Mouse (Mus musculus): ENCODE results near the gene Zfp36l2.
A peak's percentile ranks its signal among the peaks of the same experiment; 100 is the strongest.

Zfp36l2 gene

DNA sequence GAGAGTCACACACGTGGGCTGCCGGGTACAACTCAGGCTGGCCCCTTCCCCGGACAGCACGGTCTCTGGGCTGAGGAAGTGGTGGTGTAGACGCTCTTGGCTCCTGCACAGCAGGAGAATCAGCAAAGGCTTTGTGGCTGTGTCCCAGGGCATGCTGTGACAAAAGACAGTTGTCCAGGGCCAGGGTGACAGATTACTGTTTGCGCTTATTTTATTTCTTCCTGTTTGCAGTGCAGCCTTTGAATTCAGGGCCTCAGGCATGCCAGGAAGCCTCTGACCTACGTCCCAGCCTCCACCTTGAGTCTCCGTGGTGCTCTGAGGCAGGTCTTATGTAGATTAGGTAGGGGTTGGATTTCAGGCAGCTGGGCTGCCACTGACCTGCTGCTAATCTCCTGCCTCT lies 10.3 kb downstream of the Zfp36l2 start:
- DNase-seq (ENCODE audit: low spot score), result no peak

DNA sequence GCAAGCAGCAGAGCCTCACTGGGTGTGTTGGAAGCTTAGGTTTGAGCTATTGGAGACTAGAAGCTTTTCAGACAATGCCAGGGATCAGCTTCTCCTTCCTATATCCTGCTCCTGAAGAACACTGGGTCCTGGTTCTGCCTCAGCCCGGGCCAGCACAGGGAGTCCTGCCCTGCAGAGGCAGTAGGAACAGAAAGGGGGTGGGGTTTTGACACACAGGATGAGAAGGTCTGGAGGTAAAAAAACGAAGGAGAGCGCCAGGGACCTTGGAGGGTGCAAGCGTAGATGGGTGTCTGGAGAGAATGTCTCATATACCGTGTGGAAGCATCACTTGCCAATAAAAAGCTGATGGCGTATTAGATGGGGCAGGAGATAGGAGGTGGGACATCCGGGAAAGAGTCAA lies 11.3 kb downstream of the Zfp36l2 start:
- DNase-seq (ENCODE audit: low spot score), result no peak

DNA sequence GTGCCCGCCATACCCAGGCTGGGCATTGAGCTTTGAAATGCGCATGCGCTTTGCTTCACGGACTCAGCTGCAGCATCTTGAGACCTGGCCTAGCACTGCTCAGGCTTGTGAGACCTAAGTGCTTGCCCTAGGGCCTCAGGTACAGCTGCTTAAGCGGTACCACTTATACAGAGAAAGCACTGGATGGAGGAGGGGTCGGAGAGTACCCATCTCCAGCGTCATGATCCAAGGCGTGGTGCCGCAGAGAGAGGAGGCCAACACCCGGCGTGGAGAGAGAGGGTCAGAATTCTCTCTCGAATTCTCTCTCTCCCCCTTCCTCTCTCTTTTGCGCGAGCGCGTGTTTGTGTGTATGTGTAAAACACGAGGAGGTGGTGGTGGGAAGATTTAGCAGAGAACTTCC lies 12.6 kb downstream of the Zfp36l2 start:
- no peak for DNase-seq (ENCODE audit: low spot score)

DNA sequence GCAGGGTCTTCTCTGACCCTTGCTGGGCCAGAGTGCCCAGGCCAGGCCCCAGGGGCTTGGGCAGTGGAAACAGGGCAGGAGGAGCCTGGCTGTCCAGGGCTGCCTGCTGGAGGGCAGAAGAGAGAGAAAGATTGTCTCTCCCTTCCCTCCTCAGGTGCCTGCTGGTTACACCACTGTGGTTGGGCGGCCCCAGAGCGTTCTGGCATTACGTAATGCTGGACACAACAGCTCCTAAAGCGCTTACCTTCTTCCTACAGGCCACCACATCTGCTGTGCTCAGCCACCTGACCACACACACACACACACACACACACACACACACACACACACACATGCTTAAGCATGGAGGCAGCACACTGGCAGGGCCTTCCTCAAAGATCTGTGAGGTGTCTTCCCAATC lies 20.4 kb downstream of the Zfp36l2 start:
- DNase-seq (ENCODE audit: low spot score), result no peak

DNA sequence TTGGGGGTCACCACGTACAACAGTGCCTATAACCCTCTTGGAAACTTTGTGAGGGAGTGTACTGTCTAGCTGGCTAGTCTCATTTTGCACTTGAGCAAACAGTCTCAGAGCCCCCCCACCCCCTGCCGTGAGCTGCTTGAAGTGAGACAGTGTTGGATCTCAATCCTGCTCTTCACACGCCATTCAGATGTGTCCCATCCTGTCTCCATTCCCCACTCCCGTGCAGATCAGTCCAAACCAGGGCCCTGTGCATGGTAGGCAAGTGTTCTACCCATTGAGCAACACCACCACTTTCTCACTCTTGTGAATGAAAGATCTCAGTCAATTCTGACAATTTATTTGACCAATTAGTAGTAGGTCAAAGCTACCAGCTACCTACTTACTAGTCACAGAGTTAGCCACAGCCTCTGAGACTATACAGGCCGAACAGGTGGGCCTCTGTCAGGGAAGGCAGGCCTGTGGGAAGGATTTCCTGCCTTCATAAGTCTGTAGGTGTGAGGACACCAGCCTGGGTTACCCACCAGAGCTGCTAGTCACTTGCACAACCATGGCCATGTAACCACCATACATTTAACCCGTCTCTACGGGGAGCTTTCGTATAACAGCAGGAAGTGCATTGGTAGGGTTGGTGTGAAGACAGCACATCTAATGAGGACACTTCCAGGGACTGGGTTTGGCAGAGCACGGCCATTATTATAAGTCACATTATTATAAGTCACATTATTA lies 21.4 kb downstream of the Zfp36l2 start:
- no peak for DNase-seq (ENCODE audit: low spot score)

DNA sequence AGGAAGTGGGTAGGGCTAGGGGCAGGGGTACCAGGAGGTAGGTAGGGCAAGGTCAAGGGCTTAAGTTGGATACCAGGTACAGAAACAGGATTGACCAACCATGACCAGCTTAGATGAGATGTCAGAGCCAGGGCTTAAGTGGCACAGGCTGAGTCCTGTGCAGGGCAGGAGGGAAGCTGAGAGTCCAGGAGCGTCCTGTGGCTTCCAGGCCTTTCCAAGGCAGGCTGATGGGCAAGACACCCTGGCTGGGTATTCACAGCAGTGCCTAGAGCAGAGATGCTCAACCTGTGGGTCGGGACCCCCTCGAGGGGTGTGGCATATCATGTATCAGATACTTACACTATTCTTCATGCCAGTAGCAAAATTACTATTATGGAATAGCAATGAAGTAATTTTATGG lies 22.0 kb downstream of the Zfp36l2 start:
- DNase-seq (ENCODE audit: low spot score), result no peak

DNA sequence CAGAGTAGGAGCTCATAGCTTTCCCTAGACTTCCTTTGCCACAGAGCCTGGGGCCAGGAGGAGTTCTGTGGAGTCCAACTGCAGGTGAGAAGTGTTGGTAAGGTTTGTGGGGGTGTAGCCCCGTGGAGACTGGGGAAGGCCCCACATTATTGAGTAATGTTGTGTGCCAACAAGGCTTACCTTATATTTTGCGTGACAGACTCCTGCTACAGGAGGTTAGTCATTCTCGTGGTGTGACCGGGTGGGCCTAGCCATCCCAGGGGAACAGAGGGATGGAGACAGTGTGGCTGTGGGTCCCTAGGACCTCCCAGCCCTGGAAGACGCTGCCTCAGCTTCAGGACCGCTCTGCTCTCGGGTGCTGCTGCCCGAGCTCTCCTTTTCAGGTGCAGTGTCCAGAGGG lies 23.6 kb downstream of the Zfp36l2 start:
- DNase-seq (ENCODE audit: low spot score), result no peak

DNA sequence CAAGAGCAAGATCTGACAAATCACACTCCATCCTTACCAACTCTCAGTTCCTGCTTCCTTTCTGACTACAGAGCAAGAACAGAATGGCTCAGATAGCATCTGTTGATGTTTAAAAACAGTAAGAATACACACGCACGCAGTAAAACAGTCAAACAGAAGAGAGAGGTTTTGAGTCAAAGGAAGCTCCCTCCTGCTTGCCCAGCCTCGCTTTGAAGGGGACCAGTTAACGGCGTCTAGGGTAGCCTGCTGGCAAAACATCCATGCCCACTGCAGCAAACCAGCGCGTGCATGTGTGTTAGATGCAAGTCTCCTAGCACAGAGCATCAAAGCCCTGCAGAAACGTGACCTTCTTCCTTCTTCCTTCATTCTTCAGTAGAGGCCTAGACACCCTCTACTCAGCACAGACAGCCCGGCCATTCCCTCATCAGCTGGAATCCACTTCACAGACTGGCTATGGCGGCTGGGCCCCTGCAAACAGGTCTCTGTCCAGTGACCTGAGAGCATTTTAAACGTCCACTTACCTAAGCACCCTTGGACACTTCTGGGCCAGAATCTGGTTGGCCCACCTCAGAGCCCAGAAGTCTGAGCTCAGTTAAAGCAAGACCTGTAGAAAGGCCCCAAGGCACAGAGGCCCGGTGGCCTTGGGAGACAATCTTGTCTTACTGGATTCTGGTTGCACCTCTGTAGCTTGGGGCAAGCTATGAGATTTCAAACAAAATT lies 24.5 kb downstream of the Zfp36l2 start:
- DNase-seq (ENCODE audit: low spot score), result no peak

DNA sequence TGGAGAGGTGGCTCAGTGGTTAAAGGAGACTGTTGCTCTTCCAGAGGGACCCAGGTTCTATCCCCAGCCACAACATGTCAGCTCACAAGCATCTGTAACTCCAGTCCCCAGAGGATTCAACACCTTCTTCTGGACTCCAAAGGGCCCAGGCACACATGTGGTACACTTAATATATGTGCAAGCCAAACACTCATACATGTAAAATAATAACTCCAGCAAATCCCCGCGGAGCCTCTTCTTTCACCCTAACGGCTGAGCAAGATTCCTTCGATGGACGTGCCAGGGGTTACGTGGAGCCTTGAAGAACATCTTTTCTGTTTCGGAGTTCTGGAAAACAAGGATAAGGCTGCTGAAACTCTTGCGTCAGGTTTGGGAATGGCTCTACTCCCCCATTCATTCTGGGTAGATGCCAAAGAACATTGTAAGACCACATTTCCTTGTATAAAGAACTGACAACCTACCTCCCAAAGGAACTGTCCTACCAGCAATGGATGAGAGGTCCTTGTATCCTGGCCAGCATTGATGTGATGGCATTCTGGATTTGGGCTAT lies 25.5 kb downstream of the Zfp36l2 start:
- DNase-seq (ENCODE audit: low spot score), result no peak

DNA sequence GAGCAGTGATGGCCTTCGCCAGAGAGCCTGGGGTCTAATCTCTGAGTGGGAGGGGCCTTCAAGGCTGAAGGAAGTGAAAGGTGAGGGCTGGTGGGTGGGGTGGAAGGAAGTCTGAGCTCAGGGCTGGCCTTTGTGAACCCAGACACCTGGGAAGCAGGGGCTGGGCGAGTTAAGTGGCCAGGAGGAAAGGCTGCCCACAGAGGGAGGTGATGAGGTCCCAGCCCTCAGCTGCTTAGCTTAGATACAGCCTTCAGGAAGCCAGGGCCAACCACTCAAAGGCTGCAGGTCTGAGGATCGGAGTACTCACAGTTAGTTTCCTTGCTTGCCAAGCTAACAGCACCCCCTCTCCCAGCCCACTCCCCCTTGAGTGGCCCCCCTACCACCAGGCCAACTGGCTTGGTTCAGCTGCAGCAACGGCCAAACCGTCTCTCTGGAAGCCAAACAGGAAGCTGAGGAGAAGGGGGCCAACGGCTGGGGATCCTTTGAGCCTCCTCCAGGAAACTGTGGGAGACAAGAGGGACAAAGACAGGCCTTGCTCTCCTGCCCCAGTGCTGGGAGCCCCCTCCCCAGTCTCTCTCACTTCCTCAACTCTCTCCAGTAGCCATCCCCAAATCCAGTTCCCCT lies 26.4 kb downstream of the Zfp36l2 start:
- no peak for DNase-seq (ENCODE audit: low spot score)

DNA sequence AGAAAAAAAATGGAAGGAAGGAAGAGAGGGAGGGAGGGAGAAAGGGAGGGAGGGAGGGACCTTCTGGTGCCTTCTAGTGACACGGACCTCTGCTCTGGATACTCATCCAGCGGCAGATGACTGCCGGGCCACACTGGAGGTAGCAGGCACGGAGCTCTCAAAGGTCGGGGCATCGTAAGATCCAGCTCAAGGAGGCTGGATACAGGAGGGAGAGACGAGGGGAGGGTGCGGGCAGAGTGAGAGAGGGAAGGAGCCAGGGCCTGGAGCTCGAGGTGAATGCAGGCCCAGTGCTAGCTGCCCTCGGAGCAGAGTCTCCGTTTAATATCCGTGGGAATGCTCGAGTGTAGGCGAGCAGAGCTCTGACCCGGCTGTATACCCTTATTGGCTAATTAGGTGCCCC lies 28.9 kb downstream of the Zfp36l2 start:
- DNase-seq (ENCODE audit: low spot score), result no peak

DNA sequence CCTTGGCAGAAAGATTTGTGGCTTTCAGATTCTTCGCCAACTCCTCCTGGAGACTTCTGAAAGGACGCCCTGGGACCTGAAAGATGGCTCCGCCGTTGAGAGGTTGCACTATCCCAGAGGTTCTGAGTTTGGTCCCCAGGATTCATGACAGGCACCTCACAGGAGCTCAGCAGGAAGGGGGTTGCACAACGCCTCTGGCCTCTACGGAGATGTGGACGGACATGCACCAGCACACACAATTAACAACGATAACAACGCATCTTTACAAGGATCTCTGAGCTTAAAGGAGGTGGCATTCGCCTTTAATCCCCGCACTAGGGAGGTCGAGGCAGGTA lies 29.3 kb downstream of the Zfp36l2 start:
- no peak for DNase-seq (ENCODE audit: low spot score)

DNA sequence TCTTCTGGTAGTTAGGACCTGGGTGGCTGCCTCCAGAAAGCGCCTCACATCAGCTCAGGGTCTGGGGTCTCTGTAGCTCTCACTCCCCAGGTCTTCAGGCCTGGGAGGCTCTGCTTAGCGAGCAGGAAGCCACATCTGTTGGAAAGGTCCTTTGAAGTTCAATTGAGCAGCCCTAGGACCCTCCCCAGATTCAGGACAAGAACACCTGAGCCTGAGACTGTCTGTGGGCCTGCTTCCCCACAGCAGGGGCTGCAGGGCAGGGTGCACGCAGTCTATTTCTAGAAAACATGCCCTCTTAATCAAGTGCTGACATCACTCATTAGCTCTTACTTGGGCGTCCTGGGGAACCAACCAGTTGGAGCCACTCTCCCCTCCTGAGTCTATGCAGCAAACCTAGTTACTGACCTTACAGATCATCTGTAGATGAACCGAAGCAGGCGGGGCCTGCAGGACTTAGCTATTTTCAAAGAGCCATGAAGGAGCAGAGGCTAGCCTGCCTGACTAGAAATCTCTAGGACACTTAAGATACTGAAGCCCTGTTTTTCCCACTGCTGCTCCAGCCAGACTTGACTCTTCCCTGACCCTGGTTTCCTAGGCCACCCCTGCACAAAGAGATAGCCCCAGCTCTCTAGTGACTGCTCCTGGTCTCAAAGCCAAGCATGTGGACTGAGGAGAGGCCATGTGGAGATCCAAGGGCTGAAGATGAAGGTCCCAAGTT lies 29.8 kb downstream of the Zfp36l2 start:
- DNase-seq (ENCODE audit: low spot score), result no peak

DNA sequence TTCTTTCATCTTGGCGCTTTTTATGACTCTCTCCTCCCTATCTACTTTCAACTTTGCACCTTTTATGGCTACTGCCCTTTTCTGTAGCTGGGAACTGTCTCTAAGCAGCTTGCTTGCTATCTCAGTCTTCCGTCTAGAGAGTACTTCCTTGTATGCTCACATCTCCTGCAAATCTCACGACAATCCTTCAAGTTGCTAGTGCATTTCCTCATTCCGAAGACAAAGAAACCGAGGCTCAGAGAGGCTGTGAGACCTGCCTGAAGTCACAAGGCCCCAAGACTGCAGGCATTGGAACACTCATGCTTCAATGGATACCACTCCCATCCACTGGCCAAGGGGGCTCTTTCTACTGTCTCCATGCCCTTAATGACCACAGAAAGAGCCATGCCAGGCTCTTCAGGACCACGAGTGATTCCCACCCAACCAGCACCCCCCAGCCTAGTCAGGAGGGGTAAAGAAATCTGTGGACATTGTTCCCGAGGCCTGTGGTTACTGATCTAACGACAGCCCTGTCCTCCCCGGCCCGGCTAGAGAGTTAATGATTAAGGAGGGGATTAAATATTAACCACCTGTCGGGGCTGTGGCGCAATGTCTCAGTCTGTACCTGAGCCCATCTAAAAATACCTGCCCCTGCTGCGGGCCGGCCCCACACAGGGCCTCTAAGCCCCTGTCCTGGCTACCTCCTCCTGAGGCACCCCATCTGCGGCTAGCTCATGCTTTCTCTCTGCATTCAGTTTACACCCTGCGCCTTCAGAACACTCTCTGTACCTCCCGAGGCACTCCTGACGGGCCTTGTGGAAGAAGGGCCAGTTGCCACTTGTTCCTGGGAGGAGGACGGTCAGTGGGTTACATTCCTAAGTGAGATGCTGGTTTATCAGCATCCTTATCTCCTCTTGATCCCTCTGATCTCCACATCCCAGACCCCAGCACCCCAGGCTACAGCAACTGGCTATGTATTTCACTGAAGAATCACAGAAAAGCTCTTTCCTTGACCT lies 30.7 kb downstream of the Zfp36l2 start:
- DNase-seq (ENCODE audit: low spot score), result peak; percentile 93

DNA sequence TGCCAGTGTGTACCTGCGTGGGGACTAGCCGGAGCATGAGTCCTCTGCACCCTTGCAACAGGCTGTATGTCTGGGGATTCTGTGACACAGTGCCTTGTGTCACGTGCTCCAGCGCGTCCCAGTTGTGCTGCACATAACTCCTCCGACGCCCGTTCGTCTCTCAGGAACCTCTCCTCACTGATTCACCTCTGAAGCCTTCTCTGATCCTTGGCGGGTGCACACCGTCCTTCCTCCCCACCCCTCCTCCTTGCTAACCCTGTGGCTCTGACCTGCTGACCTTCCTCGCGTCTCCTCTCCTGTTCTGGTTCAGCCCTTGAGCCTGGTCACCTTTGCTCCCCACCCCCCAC lies 31.5 kb downstream of the Zfp36l2 start:
- DNase-seq (ENCODE audit: low spot score), result peak; percentile 86

DNA sequence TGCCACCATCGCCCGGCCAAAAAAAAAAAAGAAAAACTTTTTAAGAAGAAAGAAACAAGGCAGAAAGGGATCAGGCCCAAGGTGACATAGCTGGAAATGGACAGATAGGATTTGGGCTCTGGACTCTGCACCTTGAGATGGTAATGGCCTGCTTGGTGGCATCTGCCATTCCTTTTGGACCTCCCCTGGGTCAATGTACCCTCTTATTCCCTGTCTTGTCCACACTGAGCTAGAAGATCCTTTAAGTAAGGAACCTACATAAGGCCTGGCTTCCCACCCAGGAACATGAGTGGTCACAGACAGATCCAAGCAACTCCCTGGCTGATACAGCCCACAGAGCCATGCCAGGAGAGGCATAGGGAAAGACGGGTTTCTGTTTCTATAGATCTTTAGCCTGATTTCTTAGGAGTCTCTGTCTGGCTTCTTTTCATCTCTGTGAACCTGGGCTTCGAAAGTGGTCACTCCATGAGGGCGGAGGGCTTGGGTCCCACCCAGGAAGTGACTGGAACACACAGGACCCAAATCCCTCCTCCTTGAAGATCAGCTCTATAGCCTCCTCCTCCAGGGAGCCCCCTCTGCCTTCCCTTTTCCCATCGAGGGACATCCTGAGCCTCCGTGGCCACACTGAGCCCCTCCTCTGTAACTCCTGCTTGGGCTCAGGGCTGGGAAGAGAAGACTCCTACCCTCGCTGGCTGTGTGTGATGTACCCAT lies 32.1 kb downstream of the Zfp36l2 start:
- DNase-seq (ENCODE audit: low spot score), result no peak

DNA sequence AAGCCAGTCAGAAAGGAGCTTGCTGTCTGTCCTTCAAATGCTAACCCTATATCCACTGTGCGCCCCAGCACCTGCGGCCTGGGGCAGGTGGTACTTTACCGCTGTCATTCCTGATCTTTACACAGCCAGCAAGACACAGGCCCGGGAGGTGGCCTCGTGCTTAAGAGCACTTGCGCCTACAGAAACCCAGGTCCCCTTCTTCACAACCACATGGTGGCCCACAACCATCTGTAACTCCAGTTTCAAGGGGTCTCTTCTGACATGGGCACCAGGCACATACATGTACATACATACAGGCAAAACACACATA lies 32.8 kb downstream of the Zfp36l2 start:
- DNase-seq (ENCODE audit: low spot score), result no peak

DNA sequence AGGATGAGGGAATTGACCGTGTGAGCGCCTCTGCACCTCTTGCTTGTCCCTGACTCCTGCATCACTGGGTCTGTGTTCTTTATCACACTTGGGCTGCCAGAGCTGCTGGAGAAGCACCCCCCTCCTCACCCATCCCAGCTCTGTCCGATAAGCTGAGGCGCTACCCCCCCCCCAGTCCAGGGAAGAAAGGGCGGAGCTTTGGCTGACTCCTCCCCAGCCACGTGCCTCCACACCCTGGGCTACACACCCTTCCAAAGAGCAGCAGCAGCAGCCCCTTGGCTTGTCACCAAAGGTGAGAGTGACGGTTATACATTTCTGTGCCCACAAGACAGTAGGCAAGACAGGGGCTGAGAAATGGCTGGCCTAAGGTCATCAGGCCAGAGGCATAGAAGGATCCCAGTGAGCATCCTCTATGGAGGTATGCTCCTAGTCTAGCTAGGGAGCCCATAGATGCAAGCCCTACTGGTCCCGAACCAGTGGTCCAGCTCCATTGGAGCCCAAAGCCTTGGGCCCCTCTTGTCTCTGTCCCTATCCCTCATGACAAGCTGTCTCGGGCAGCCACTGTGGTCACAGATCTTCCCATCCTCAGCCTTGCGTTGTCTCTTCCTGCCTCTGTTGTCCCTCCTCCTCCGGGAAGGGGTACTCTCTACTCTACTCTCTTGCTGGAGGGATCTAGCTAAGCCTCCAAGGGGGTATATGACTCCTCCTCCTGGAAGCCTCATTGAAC lies 33.3 kb downstream of the Zfp36l2 start:
- DNase-seq (ENCODE audit: low spot score), result no peak

DNA sequence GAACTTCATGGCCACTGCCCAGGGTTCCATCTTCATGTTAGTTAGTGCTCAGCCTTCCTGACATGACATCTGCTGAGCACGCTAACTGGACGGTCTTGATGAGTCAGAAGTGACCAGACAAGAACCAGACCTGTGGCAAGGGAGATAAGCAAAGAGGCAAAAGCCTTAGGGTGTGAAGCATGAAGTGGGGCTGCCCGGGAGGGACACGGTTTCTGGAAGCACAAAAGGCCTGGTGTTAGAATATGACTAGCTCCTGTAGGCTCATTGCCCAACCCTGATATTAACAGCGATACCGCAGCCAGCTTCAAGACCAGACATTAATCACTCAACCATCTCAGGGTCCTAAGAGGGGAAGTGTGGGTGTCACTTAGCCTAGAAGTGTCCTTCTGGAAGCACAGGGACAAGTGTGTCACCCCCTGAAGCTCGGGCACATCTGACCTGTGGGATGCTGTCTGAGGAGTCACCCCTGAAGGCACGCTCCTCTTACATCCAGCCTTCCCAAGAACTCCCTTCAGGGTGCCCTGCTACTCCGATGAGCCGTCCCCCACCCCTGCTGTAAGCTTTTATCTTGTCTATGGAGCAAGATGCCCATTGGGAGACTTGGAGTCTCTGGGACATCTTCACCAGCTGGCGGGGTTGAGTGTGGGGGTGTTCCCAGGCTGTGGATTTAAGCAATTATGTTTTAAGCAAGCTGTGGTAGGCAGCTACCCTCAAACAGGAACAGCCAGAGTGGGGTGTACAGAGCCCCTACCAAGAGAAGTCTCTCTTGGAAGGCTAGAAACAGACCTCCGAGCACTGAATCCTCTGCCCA lies 34.6 kb downstream of the Zfp36l2 start:
- no peak for DNase-seq (ENCODE audit: low spot score)

Data from yolk sac, embryonic 10.5 days (tissue).